Mouse (Mus musculus): ENCODE data around the gene Gpd1. TPM values are rescaled to one million over a fixed set of nuclear protein-coding genes. Genes with fewer than 3 reads are reported as not detected.
A peak's percentile ranks its signal among the peaks of the same experiment; 100 is the strongest.
"Not testable (repeated sequence)": the region's sequence is repeated elsewhere in the genome, so short reads cannot be mapped to it uniquely, and the experiment has no call there.

Gpd1 gene
- polyA plus RNA-seq, 1 experiment, result 0.15 TPM

DNA sequence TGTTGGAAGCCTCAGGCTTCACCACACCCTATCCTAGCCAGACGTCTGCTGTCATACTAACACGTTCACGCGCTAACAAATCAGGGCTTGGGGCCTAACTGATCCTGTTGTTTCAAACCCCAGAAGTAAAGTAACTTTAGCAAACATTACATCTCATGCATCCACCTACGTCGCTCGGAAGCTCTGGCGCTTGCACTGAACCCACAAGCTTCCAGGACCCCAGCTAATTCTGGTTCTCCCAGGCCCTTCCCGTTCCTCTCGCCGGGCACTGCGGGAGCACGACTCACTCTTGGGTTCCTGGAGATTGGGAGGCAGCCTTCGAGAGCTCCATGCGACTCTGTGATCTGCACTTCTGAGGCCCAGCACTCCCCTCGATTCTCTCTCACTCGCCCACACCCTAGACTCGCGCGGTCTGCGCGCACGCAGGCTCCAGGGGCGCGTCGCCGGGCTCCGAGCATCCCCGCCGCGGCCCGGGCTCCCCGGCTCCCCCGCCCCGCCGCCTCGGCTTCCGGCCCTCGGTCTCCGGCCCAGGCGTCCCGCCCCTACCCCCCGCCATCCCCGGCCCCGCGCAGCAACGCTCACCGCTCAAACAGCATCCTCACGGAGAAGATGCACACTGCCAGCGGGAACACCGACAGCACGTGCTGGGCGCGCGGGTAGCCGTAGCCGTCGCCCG is 54.4 kb downstream of the Gpd1 start:
- Histone ChIP-seq H3K27me3 (ENCODE audit: control insufficient read depth) (peaks cover 13% of the 10 kb centered on the region), H3K9me3 (ENCODE audit: control insufficient read depth, low read length) (no peaks in the 10 kb centered on the region), H3K4me3 (replicated peaks) (peak overlapping the region; percentile 68), H3K4me1 (ENCODE audit: control insufficient read depth) (peaks cover 19% of the 10 kb centered on the region), H3K36me3 (ENCODE audit: control insufficient read depth) (no peaks in the 10 kb centered on the region)
- TF ChIP-seq TAL1 (IDR thresholded peaks at IDR 0.05; ENCODE audit: low read length), result no peak
- no peak for TF ChIP-seq GATA1 (IDR thresholded peaks at IDR 0.05; ENCODE audit: low read length)

DNA sequence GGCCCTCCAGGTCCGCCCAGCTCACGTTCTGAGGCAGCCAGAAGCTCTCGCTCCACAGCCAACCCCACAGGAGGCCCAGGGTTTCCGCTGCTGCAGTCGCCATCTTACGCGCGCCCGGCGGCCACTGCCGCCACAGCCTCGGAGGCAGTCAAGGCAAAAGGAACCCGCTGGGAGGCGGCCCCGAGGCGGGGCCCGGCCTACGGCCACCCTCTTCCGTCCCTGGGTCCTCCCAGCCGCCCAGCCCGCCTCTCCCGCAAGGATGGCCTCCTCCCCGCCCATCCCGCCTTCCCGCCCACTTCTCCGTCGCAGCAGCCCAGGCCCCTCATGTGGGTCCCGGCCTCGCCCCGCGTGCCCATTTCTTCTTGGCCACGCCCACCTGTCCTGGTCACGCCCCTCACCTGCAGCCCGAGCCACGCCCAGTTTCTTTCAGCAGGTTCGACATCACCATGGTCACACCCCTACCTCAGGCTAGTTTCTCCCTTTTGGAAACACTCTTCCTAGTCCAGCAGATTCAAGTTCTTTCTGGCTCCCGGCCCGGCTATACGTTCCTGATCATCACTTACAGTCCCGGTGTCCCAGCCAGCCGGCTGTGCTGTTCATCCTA is 55.1 kb downstream of the Gpd1 start:
- peaks cover 19% of the 10 kb centered on the region for H3K4me1 ChIP-seq (ENCODE audit: control insufficient read depth)
- H3K27me3 ChIP-seq (ENCODE audit: control insufficient read depth), result peaks cover 13% of the 10 kb centered on the region
- TF ChIP-seq TAL1 (IDR thresholded peaks at IDR 0.05; ENCODE audit: low read length), result no peak
- TF ChIP-seq GATA1 (IDR thresholded peaks at IDR 0.05; ENCODE audit: low read length), result no peak
- H3K9me3 ChIP-seq (ENCODE audit: control insufficient read depth, low read length), result no peaks in the 10 kb centered on the region
- H3K4me3 ChIP-seq (replicated peaks), result peak overlapping the region; percentile 68
- no peaks in the 10 kb centered on the region for H3K36me3 ChIP-seq (ENCODE audit: control insufficient read depth)

DNA sequence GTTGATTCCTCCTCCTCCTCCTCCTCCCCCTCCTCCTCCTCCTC is 55.4 kb downstream of the Gpd1 start, which contains the start of gene Cers5:
Gene Cers5 (minus strand): TSS at position 5 of the 44 bp plus-strand sequence.
- peaks cover 17% of the 10 kb centered on the region for H3K4me1 ChIP-seq (ENCODE audit: control insufficient read depth)
- not testable (repeated sequence) for H3K36me3 ChIP-seq (ENCODE audit: control insufficient read depth); H3K9me3 ChIP-seq (ENCODE audit: control insufficient read depth, low read length)
- peak within 1 kb of the TSS; percentile 68 for H3K4me3 ChIP-seq (replicated peaks)
- H3K27me3 ChIP-seq (ENCODE audit: control insufficient read depth), result peaks cover 13% of the 10 kb centered on the region

DNA sequence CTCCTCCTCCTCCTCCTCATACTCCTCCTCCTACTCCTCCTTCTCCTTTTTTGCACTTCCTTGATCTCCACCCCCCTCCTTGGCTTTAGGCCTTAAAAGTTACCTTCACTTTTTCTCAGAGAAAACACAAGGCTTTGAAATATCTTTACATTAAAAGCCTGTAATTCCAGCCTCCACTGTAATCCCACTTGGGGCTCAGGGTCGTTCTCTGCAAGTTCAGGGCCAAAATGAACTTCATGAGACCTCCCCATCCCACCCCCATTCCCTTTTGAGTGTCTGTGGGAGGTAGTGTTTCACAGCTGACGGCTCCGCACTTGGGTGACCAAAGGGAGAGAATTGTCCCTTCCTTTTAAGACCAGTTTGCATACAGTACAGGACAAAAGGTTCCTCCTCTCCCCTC is 55.6 kb downstream of the Gpd1 start:
- no peak for TF ChIP-seq TAL1 (IDR thresholded peaks at IDR 0.05; ENCODE audit: low read length)
- Histone ChIP-seq H3K36me3 (ENCODE audit: control insufficient read depth) (no peaks in the 10 kb centered on the region), H3K4me3 (replicated peaks) (no peak overlapping the region), H3K27me3 (ENCODE audit: control insufficient read depth) (peaks cover 13% of the 10 kb centered on the region), H3K9me3 (ENCODE audit: control insufficient read depth, low read length) (no peaks in the 10 kb centered on the region), H3K4me1 (ENCODE audit: control insufficient read depth) (peaks cover 17% of the 10 kb centered on the region)

Other genes starting within 250 kb of the Gpd1 start
- 0.17 and 0.28 TPM in 2 replicates for gene Bcdin3d, start 242.8 kb upstream of the Gpd1 start, polyA plus RNA-seq (2012)
- gene Faim2, start 189.3 kb upstream of the Gpd1 start, polyA plus RNA-seq (2012), result not detected in 2 replicates
- gene Aqp2, start 138.5 kb upstream of the Gpd1 start, polyA plus RNA-seq (2012), result not detected in 2 replicates
- not detected in 2 replicates for gene Aqp5, start 126.7 kb upstream of the Gpd1 start, polyA plus RNA-seq (2012)
- not detected in 2 replicates for gene Aqp6, start 116.1 kb upstream of the Gpd1 start, polyA plus RNA-seq (2012)
- 2.5 and 4.0 TPM in 2 replicates for gene Racgap1, start 65.9 kb upstream of the Gpd1 start, polyA plus RNA-seq (2012)
- not detected in 2 replicates for gene Asic1, start 47.1 kb upstream of the Gpd1 start, polyA plus RNA-seq (2012)
- gene Smarcd1, start 15.4 kb upstream of the Gpd1 start, polyA plus RNA-seq (2012), result 1.9 and 2.0 TPM in 2 replicates
- 0.25 TPM in 1 of 2 replicates, not detected in the other for gene Gm17349, start 12.0 kb upstream of the Gpd1 start, polyA plus RNA-seq (2012)
- 5.7 and 7.1 TPM in 2 replicates for gene Cox14, start 8.1 kb downstream of the Gpd1 start, polyA plus RNA-seq (2012)
- 0.04 TPM in 1 of 2 replicates, not detected in the other for gene Cers5, start 55.4 kb downstream of the Gpd1 start, polyA plus RNA-seq (2012)
- 0.01 TPM in 1 of 2 replicates, not detected in the other for gene Lima1, start 157.9 kb downstream of the Gpd1 start, polyA plus RNA-seq (2012)
- not detected in 2 replicates for gene Fam186a, start 249.5 kb downstream of the Gpd1 start, polyA plus RNA-seq (2012)

Measured in erythroblast, embryonic 14.5 days (primary cell).